Mouse (Mus musculus) heart, postnatal 0 days (tissue): Measurements from ENCODE around the gene Nup107.

Source experiments
- CTCF ChIP-seq: IDR thresholded peaks from 2 replicates; pipeline ENCODE4 v1.5.1; 2016; ENCODE audit warnings: antibody characterized with exemption, control low read depth, low read depth
- EP300 ChIP-seq: IDR thresholded peaks from 2 replicates; pipeline ENCODE4 v1.6.1; 2016; ENCODE audit warnings: antibody characterized with exemption, low read depth

DNA sequence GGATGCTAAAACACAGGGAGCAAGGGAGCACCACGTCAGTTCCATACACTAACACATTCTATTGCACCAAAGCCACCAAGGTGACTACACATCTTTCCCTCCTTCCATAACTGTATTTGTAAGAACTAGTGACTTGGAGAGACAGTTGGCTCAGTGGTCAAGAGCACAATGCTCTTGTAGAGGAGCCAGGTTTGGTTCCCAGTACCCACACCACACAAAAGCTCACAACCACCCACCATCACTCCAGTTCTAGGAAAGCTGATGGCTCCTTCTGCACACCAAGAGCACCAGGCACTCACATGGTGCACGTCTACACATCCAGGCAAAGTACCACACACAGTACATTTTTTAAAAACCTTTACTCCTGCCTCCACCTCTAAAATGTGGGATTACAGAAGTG, 10.4 kb downstream of the Nup107 start:
- TF ChIP-seq CTCF (no peak), EP300 (no peak)
